Mouse (Mus musculus) 416B (cell line): ENCODE data around the gene Gm10382.
"Not testable (repeated sequence)": the region's sequence is repeated elsewhere in the genome, so short reads cannot be mapped to it uniquely, and the experiment has no call there.

Experiments used
- DNase-seq: peaks from one replicate; pipeline ENCODE4 v3.0.0; 2011; ENCODE audit warnings: low read depth

Gene Gm10382

DNA sequence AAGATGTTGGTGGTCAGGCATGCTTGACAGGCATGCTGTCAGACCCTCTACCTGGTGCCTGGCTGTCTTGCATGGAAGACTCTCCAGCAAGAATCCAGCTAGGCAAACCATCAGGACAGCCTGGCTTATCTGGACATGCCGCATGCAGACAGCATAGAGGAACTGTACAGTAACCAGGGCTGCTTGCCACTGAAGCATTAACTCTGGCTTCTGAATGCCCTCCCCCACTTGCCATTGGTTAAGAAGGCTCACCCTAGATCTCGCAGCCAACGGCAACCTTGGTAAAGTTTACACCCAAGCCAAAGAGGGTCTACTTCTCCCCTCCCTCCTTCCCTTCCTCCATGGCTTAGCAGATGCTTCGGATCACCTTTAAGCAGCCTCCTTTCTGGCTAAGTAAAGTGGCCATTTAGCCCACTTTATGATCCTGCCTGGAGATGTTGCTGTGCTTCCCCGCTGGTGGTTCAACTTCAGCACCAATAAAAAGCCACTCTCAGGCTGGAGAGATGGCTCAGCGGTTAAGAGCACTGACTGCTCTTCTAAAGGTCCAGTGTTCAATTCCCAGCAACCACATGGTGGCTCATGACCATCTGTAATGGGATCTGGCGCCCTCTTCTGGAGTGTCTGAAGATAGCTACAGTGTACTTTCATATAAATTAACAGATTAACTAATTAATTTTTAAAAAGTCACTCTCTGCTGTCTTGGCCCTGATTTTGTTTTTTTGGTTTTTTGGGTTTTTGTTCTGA is 18.0 kb upstream of the Gm10382 start:
- DNase-seq, result no peak

GRCm38 (mm10) chr5:125372027-125372426 is 17.1 kb upstream of the Gm10382 start:
- no peak for DNase-seq

DNA sequence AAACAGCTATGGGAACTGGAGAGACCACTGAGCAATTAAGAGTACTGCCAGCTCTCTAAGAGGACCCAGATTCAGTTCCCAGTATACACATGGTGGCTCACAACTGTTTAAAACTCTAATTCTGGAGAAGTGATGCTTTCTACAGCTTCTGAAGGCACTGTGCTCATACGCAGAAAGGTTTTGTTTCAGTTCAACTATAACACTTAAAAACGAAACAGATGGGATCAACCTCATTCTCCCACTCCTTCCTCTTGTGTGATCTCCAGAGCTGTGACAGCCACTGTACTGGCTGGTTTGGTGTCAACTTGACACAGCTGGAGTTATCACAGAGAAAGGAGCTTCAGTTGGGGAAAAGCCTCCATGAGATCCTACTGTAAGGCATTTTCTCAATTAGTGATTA is 13.3 kb upstream of the Gm10382 start:
- DNase-seq, result no peak

DNA sequence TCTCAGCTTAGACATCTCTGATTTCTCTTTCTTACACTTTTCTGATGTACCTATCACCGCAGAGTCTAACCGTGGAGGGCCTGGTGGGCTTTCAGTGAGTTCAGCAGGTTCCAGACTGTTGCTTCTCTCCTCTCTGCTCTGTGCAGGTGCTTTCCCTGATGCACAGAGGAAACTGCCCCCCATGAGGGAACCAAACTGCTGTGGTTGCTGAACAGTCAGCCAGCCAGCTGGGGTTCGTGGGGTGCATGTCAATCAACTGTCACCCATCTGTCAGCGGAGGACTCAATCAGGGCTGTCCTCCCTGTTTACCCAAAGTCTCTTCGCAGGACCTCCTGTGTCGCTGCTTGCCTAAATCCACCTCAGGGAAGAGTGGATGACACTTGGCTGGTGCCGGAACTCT is 11.9 kb upstream of the Gm10382 start:
- DNase-seq, result no peak

DNA sequence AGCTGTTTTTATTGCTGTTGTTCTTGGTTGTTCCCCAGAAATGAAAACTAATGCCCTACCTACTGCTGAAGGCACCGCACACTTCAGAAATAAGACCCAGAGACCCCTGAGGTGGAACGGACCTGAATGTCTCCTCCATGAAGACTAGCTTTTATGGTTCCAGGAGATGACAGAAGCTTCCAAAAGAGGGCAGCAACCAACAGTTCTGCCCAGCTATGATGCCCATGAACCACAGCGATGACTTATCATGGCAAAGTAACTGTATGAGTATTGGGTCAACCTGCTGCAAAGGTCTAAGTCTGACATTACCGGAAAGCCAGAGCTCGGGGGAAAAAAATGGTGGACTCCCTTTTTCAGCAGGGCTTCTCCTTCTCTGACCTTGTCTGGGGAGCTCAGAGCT is 10.2 kb upstream of the Gm10382 start:
- DNase-seq, result peak; percentile 80

GRCm38 (mm10) chr5:125381954-125382672 is 7.0 kb upstream of the Gm10382 start:
- DNase-seq, result peak; percentile 53

GRCm38 (mm10) chr5:125382673-125383558 is 6.2 kb upstream of the Gm10382 start:
- peak; percentile 90 for DNase-seq

DNA sequence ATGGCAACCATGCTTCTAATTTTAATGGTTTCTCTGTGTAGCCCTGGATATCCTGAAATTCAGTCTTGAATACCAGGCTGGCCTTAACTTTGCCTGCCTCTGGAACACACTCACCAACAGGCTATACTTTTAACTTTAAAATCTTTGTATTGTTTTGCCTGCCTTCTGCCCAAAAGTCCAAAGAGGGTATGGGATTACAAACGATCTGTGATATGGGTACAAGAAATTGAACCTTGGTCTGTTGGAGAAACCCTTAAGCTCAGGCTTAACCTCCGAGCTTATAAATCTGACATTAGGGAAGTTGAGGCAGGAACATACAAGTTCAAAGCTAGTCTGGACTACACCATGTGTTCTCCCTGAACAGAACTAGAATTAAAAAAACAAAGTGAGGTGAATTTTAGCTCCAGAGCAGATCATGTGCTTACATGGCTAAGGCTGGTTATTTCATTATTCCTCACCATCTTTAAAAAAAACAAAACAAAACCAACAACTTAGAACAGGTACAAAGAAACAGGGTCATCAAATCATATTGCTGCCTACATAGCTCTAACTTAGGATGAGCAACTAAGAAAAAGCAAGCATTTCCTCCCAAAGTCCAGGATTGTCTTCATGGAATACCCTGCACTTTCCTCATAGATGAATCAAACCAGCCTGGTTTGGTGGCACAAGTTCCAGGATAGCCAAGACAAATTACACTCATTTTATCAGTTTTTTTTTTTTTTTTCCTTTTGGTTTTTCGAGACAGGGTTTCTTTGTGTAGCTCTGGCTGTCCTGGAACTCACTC is 5.3 kb upstream of the Gm10382 start:
- DNase-seq, result peak; percentile 47

DNA sequence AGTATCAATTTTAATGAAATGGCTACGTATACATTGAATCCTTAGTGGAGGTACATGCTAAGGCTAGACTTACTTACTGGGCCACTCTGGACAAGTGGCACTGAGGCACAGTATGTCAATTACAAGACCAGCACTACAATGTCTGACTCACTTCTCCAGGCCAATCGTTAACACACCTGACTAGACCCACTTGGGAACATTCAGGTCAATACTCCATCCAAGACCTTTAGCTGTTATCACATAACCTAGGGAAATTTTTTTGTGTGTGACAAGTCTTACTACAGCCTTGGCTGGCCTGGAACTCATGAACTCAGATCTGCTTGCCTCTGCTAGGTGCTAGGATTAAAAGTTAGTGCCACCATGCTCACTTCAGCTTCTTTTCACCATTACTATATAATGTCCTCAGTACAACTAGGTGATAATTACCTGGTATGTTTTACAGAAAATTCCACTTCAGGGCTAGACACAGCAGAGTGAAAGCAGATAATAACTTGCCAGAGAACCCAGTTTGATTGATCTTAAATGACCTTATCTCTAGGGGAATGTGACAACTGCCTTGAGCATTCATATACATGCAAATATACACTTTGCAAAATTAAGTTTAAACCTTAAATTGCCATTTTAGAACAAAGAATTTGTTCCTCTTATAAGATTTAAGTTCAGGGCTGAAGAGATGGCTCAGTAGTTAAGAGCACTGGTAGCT is 4.5 kb upstream of the Gm10382 start:
- DNase-seq, result peak; percentile 49

- DNase-seq, result no peak
Observed at GRCm38 (mm10) chr5:125385215-125385940, 3.7 kb upstream of the Gm10382 start.

DNA sequence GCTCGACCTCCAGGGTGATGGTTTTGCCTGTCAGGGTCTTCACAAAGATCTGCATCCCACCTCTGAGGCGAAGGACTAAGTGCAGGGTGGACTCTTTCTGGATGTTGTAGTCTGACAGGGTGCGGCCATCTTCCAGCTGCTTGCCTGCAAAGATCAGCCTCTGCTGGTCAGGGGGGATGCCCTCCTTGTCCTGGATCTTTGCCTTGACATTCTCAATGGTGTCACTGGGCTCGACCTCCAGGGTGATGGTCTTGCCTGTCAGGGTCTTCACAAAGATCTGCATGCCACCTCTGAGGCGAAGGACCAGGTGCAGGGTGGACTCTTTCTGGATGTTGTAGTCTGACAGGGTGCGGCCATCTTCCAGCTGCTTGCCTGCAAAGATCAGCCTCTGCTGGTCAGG is 1.8 kb upstream of the Gm10382 start:
- DNase-seq, result not testable (repeated sequence)

DNA sequence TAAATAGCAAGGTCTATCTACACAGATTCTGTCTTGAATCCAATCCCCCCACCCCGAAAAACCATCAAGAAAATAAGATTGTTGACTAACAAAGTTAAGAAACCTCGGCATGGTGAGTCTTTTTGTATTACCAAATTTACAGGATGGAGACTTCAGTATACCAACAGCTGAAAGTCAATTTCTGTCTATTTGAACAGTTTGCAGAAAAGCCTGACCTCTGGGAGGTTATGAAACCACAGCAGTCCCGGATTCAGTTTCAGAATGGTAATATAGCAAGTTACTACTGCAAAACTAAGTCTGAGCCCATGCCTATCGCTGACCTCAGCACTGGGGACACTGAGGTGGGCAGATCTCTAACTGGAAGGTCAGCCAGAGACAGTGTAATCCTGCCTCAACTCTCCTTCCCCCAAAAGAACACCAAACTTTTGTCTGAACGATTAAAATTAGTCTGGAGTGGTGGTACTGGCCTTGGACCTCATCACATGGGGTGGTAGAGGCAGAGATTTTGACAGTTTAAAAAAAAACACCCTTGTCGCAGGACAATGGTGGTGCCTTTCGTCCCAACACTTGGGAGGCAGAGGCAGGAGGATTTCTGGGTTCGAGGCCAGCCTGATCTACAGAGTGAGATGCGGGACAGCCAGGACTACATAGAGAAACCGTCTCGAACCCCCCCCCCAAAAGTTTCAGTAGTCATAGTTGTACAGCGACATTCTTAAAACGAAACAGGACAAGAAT is 597 bp upstream of the Gm10382 start:
- no peak for DNase-seq

DNA sequence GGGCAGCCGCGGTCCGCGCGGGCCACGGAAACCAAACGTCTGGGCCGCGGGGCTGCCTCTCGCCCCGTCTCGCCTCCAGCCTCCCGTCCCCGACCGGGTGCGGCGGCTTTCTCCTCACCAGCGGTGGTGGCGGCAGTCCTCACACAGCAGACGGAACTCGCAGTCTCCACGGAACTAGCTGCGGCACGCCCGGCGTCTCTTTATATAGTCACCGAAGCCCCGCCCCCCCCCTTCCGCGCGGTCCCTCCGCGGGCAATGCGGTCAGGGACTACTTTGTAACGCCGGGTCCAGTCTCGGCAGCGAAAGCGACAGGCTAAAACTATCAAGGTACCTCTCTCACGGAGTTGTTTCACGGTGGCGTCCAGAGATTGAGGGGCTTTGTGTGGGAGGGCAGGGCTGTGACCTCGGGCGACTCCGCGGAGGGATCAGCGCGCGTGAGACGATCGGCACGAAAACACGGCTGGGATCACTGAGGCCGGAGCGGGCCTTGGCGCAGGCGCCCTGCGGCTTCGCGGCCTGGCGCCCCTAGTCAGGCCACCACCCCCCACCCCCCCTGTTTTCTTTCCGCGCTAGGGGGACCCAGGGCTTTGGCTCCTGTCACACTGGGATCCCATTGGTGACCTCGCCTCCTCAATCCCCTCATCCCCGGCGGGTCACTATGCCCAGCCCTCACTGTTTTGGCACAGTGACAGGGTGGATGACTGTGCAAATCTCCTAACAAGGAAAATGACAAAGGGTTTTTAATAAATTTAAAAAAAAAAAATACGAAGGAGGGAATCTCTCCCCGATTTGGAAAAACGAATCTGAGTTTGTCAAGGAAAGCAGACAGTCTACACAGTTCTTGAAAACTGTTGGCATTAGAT is 688 bp downstream of the Gm10382 start, which contains the start of gene Ubc:
Ubc (minus strand) TSS at position 624 of the 863 bp plus-strand sequence.
- peak; percentile 98 for DNase-seq

DNA sequence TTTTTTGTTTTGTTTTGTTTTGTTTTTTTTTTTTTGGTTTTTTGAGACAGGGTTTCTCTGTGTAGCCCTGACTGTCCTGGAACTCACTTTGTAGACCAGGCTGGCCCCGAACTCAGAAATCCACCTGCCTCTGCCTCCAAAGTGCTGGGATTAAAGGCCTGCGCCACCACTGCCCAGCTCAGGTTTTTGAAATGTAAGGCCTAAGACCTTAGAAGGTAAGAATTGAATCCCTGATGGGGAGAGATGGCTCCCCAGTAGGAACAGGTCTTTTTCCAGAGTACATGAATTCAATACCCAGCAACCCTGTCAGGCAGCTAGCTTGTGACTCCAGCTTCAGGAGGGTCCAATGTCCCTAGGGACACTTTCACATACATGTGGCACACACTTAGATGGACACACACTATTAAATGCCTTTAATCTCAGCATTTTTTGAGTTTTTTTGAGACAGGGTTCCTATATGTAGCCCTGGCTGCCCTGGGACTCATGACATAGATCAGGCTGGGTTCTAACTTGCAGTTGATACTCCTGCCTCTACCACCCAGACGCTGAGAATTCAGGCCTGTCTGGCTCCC is 1.9 kb downstream of the Gm10382 start:
- DNase-seq, result no peak

DNA sequence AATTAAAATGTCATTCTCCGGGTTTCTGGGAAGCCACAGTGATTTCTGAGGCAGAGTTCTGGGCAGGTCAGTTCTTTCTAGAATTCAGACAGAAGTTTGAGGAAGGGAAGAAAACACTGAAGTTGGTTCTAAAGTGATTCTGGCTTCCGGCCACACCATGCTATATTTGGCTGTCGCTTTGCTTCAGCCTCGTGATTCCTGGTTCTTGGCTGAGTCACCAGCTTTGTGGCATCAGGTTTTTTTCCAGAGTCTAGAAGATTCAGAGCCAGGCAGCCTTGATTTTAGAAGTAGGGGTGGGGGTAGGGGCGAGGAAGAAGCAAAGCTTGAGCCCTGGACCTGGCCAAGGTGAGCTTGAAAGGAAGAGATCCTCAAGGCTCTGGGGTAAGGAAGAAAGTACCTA is 2.5 kb downstream of the Gm10382 start:
- DNase-seq, result peak; percentile 95

DNA sequence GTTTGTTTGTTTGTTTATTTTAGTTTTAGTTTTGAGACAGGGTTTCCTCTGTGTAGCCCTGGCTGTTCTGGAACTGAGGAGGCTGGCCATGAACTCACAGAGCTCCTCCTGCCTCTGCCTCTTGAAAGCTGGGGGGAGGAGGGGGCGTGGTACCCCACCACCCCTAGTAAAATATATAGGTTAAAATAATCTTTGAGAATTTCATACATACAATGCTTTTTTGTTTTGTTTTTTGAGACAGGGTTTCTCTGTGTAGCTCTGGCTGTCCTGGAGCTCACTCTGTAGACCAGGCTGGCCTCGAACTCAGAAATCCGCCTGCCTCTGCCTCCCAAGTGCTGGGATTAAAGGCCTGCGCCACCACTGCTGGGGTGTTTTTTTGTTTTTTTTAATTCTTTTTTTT is 3.1 kb downstream of the Gm10382 start:
- DNase-seq, result not testable (repeated sequence)

DNA sequence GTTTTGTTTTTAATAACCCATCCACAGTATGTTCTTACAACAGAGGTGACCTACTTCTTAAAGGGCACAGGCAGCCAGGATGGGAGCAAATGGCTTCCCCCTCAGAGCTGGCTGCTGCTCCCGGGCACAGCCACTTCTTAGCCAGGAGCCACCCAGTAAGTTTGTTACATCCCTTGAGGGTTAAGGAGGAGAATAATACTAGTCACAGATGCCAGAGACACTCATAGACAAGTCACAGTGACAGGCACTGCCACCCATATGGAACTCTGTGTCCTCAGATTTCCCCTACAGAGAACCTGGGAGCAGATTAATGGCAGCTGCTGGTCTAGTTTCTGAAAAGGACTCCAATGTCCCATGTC is 3.5 kb downstream of the Gm10382 start:
- DNase-seq, result no peak

DNA sequence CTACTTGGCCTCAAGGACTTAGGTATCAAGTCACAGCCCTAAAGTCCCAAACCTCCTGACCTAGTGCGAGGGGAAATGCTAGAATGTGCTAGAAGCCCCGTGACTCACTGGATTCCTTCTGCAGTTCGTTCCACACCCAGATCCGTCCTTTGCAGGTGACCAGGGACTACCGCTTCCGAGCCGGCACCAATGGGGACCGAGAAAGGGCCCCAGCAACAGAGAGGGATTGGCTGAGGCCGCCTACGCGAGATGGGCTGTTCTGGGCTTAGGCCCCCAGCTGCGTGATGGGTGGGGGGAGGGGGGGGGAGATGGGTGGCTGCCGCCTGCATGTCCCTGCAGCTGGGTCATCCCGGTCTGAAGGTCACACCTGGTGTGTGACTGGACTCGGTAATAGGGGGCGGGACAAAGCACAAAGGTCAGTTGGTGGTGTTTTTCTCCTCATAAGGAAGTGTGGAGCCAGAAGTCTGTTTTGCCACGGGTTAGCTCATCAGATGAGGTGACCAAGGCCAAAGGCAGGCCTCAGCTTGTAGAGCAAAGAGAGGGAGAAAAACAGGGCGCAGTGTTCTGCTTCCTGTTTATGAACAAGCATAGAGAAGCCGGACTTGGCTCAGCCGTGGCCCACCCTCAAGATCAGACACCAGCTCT is 4.0 kb downstream of the Gm10382 start:
- peak; percentile 100 for DNase-seq
